Mouse (Mus musculus): ENCODE data around the gene Krt71.
"Not testable (repeated sequence)": the region's sequence is repeated elsewhere in the genome, so short reads cannot be mapped to it uniquely, and the experiment has no call there.

Krt71 gene

GRCm38 (mm10) chr15:101742711-101743110, at the start of gene Krt71:
Gene Krt71 (minus strand): TSS chr15:101743109.
- DNase-seq (ENCODE audit: low spot score), result no peak

DNA sequence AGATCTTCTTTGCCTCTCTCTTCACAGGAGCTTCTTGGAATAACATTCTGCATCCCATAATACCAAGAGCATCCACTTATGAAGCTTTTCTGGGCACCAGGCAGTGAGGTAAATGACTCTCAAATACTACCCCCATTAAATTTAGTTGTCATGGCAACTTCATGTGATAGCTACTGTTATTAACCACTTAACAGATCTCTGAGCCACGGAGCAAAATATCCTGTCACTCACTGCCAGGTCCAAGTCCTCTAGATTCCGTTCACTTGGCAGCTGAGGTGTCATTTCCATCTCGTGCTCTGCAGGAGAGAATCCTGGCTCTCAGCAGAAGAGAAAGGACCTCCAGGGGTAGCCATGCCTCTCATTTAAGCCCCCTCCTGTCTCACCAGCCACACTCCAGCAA, 48.0 kb upstream of the Krt71 start:
- no peak for DNase-seq (ENCODE audit: low spot score)

DNA sequence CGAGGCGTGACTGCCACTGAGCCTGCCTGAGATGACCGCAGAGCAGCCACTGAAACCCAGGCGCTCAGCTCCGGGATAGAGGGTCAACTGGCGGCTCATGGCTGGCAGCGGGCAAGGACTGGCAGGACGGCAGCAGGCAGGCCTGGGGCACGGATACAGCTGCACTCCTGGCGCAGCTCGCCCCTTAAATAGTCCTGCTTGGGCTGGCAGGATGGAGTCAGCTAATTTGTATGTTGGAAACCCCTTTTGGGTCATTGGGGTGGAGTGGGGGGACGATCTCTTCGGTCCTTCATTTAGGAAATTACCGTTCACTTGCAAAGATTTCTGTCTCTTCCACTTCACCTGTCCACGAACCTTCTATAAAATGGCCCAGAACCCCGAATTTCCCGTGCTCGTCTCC, 43.5 kb upstream of the Krt71 start, which contains the start of gene Krt72:
Krt72 (minus strand) TSS at position 101 of the 400 bp plus-strand sequence.
- no peak for DNase-seq (ENCODE audit: low spot score)

GRCm38 (mm10) chr15:101773420-101773819, 30.5 kb upstream of the Krt71 start:
- no peak for DNase-seq (ENCODE audit: low spot score)

- DNase-seq (ENCODE audit: low spot score), result peak; percentile 62
Measured at GRCm38 (mm10) chr15:101772711-101773081, 29.8 kb upstream of the Krt71 start.

- no peak for DNase-seq (ENCODE audit: low spot score)
Measured at GRCm38 (mm10) chr15:101772080-101772710, 29.3 kb upstream of the Krt71 start.

DNA sequence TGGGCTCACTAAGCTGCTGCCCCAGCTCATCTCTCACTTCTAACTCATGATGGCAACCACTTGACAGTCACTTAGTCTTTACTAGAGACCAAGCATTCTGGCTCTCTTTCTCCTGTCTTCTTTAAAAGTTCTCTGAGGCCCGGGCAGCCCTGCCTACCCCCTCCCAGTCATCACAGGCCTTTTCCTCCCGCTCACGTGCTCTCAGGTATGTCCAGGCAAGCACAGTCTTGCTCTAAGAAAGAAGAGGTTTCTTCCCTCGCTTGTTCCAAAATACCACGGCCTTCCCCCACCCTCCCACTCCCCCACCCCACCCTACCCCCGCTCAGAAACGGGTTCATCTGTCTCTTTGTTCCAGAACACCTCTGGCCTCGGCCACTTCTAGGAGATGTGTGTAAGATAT, 27.3 kb upstream of the Krt71 start:
- no peak for DNase-seq (ENCODE audit: low spot score)

GRCm38 (mm10) chr15:101737786-101738185, 5.1 kb downstream of the Krt71 start:
- no peak for DNase-seq (ENCODE audit: low spot score)

DNA sequence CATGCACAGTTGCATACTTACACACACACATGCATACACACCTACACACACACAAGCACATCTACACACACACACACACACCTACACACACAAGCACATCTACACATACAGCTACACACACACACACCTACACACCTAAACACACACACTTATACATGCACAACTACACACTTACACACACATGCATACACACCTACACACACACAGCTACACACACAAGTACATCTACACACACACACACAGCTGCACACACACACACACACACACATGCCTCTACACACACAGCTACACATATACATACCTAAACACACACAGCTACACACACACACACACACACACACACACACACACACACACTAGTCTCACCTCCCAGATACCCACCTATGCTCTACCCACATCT, 12.3 kb downstream of the Krt71 start:
- no peak for DNase-seq (ENCODE audit: low spot score)

DNA sequence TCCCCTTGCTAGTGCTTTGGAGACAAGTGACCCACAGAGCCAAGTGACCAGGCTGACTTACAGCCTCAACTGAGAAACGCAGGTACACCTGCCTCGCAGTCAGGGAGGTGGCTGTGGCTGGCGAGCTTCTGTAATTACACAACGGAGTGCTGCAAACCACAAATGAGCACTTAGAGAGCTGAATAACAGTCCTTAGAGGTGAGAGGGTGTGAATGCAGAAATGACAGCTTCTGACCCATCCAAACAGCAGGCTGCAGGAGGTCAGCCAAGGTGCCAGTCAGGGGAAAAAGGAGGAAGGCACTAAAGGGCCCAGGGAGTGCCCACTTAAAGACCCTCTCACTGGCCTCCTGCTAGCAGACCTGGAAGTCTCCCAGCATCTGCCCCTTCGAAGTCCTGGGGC, 18.2 kb downstream of the Krt71 start:
- no peak for DNase-seq (ENCODE audit: low spot score)

GRCm38 (mm10) chr15:101715831-101716230, 27.1 kb downstream of the Krt71 start:
- no peak for DNase-seq (ENCODE audit: low spot score)

DNA sequence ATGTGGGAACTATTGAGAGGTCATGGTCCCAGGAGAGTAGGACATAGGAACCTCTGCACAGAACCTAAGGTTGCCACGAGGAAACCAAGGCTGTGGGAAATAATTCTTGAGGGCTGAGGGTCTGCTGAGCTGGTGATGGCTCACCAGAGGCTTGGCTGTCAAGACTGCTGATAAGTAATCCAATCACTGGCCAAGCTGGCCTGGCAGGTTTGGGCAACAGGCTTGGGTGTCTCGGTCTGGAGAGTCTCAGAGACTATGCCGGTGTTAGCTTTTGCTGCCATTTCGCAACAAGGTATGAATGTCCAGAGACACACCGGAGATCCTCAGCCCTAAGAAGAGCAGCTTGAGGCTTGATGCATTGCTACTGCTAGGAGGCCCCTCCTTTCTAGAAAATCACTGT, 28.6 kb downstream of the Krt71 start:
- DNase-seq (ENCODE audit: low spot score), result no peak

DNA sequence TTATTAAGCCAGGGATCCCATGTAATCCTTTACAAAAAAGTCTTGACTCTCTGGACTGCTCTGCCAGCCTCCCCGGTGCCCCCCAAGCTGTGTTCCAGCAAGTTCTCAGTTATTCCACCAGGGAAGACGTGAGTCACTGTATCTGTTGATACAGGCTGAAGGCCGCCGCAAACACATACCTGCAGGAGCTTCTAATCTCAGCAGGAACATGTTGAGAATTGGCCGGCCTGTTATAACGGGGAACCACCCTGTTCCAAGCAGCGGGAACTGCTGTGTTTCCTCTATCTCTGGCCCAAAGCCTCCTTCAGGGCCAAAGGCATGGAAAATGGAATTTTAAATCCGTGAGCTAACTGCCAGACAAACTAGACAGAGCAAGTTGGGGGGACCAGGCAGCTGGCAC, 29.2 kb downstream of the Krt71 start:
- no peak for DNase-seq (ENCODE audit: low spot score)

- no peak for DNase-seq (ENCODE audit: low spot score)
Measured at GRCm38 (mm10) chr15:101712720-101713119, 30.2 kb downstream of the Krt71 start, which contains the start of gene Krt5. Gene Krt5 (minus strand): TSS chr15:101712898.

DNA sequence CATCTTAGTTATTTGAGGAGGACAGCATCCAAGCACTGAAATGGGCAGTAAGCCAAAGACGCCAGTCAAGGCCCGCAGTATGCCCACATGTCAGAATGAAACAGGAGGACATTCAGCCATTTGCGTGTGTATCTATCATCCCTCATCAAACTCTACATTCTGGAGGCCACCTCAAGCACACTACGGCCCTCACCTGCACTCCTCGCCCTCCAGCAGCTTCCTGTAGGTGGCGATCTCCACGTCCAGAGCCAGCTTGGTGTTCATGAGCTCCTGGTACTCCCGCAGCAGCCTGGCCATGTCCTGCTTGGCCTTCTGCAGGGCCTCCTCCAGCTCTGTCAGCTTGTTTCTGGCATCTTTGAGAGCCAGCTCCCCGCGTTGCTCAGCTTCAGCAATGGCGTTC, 34.2 kb downstream of the Krt71 start:
- DNase-seq (ENCODE audit: low spot score), result no peak

DNA sequence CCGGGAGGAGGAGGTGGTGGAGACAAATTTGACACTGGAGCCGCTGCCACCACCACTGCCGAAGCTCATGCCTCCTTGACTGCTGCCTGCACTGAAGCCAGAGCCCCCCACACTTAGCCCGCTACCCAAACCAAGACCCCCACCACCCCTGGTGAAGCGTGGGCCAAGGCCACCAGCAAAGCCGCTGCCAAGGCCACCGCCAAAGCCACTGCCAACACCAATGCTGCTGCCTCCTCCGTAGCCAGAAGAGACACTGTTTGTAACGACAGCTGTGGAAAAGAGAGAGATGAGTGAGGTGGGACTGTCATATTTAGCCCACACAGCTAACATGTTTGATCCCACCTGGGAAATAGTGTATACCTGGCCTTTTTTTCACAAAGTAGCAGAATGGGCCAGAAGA, 35.5 kb downstream of the Krt71 start:
- DNase-seq (ENCODE audit: low spot score), result no peak

DNA sequence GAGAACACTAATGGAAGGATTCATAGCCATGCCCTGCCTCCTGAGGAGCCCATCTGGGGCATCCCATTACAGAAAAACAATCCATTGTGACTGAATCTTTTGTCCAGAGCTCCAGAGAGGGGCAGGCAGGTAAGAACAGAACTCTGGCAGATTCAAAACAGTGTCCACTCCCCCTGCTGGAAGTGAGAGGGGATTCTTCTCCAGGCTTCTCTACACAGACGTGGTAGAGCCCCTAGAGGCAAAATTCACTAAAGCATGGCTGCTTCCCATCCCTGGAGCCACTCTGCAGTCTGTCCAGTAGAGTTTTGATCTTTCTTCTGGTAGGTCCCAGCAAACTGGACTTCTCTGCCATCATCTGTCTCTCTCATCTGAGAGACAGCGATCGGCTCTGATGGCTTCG, 38.8 kb downstream of the Krt71 start:
- no peak for DNase-seq (ENCODE audit: low spot score)

DNA sequence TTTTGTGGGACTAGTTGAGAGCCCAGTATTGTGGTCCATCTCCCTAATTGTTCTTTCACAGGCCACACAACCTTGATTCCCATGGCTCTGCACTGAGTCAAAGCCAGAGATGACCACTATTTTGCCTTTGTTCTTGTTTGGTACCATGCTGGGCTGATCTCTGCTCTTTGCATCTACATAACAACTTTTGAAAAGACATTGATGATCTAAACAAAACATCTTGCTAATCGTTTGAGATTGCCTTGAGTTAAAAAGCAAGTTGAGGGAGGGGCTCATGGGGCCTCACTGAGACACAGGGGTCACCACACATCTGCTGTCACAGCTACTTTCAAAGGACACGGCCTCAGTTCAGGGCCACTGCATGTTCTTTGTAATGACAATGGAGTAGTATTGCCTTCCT, 40.5 kb downstream of the Krt71 start:
- no peak for DNase-seq (ENCODE audit: low spot score)

GRCm38 (mm10) chr15:101699866-101700265, 43.0 kb downstream of the Krt71 start:
- no peak for DNase-seq (ENCODE audit: low spot score)

GRCm38 (mm10) chr15:101699192-101699591, 43.7 kb downstream of the Krt71 start:
- DNase-seq (ENCODE audit: low spot score), result no peak

DNA sequence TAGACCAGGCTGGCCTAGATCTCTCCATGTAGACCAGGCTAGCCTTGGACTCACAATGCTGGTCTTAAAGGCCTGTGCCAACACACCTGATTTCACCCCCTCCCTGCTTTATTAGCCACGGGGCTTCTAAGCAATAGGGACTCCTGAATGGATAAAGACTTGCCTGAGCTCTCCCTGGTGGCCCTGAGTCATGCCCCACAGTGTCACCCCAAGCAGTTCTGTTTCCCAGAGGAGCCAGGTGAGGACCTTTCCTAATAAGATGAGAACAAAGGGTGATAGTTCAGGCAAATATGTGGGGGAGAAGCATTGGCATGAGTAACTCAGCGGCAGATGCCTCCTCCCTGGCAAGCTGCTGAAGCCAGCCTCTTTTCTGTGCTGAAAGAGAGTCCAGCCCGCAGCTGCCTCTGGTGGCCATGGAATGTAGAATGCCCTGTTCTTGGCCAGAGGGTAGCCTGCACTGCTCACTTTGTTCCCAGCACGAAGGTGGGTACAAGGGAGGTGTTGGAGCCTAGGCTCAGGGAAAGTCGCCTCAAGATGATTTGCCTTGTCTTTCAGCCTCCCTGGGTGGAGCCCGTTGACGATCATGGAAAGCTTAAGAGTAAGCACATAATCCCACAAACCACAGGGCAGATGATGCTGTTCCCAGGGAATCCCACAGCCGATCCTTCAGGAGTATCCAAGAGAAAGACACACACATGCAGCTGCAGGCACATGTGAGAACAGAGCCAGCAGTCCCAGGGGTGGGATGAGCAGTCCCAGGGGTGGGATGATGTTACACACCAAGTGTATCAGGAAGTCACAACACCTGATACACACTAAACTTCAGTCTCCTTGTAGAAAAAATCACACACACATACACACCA, 45.4 kb downstream of the Krt71 start:
- DNase-seq (ENCODE audit: low spot score), result no peak

DNA sequence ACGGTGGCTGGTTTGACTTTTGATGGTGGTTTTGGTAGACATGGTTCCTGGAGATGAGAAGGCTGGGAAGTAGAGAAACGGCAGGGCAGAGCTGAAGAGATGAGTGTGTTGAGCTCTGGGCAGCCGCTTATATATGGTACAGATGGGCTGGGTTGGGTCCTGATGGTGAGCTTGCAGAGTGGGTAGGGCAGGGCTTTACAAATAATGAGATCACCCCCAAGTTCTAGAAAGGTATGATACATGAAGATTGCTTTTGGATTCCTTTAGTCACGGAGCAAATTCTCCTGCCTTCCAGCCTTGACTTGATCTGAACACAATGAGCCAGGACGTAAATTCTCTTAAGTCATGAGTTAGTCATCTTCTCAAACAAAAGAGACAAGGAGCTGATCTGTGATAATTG, 48.7 kb downstream of the Krt71 start, which contains the start of gene Krt6a:
Krt6a (minus strand) TSS at position 101 of the 400 bp plus-strand sequence.
- DNase-seq (ENCODE audit: low spot score), result no peak

DNA sequence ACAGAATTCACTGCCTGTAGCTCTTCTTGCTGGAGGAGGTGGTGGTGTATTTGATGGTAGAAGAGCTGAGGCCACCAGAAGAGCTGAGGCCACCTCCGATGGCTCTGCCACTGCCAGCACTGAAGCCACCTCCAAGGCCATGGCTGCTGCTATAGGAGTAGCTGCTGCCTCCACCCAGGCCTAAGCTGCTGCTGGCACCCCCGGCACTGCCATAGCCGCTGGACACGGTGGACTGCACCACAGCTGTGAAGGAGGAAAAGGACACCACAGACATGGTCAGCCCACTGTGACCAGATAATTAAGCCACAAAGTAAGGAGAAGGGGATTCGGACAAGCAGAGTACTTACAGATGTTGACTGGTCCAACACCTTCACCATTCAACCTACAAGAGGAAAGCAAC, 52.4 kb downstream of the Krt71 start:
- not testable (repeated sequence) for DNase-seq (ENCODE audit: low spot score)
